Mouse (Mus musculus) E14TG2a.4 (cell line): ENCODE measurements at regions not wholly inside any gene's neighbourhood (a gene's known extent, or its start where the extent isn't known, plus 50 kb on each side); places are given as distances from the start of the nearest gene placed in this dataset.

Experiments
- CTCF ChIP-seq: conservative IDR thresholded peaks from 2 replicates; pipeline ENCODE4 v1.5.1; 2014; ENCODE audit warnings: low read length
- NANOG ChIP-seq: IDR thresholded peaks from 2 replicates; pipeline ENCODE4 v1.6.1; 2014; ENCODE audit warnings: borderline replicate concordance, low read length, mixed read lengths
- POU5F1 ChIP-seq: IDR thresholded peaks from 2 replicates; pipeline ENCODE4 v1.6.1; 2014; ENCODE audit warnings: low read length, borderline replicate concordance

GRCm38 (mm10) chr3:139842988-139843605 lies 637.6 kb downstream of the Stpg2 start:
- no peak for TF ChIP-seq CTCF
- TF ChIP-seq NANOG: no peak
- no peak for TF ChIP-seq POU5F1
